Mouse (Mus musculus): ENCODE measurements around the gene Grip1. TPM values are rescaled to one million over a fixed set of nuclear protein-coding genes. Genes with fewer than 3 reads are reported as not detected.
A peak's percentile ranks its signal among the peaks of the same experiment; 100 is the strongest.

The Grip1 gene
- polyA plus RNA-seq, 1 experiment from 2014 or later = 17.8 TPM

GRCm38 (mm10) chr10:120115249-120115648 is 661.6 kb downstream of the Grip1 start:
- 0 out of 2 replicates have a peak, but pooled peaks cover 3% of the 10 kb centered on the region for H3K4me1 ChIP-seq (ENCODE audit: control insufficient read depth, insufficient read depth, low read length)
- no peak overlapping the region for H3K27ac ChIP-seq (replicated peaks; ENCODE audit: low read depth, low read length)
- DNase-seq (no peak), ATAC-seq (ENCODE audit: low FRiP score, low TSS enrichment) (no peak)
- H3K4me2 ChIP-seq (ENCODE audit: low read length) = no peak overlapping the region
- no peaks in the 10 kb centered on the region for H3K27me3 ChIP-seq (ENCODE audit: control insufficient read depth, insufficient read depth, low read length)
- WGBS = 91% methylated on average over 1 of the region's 1 CpGs
- no peaks in the 10 kb centered on the region for H3K9me3 ChIP-seq (ENCODE audit: control insufficient read depth, low read length)
- no peaks in the 10 kb centered on the region for H3K36me3 ChIP-seq (ENCODE audit: control insufficient read depth, insufficient read depth, low read length)
- H3K4me3 ChIP-seq (replicated peaks; ENCODE audit: low read depth, low read length) = no peak overlapping the region
- no peak overlapping the region for H3K9ac ChIP-seq (replicated peaks; ENCODE audit: low read length)

- H3K27me3 ChIP-seq (ENCODE audit: control insufficient read depth, insufficient read depth, low read length) = no peaks in the 10 kb centered on the region
- ATAC-seq (ENCODE audit: low FRiP score, low TSS enrichment) = no peak
- H3K36me3 ChIP-seq (ENCODE audit: control insufficient read depth, insufficient read depth, low read length) = no peaks in the 10 kb centered on the region
- H3K9ac ChIP-seq (replicated peaks; ENCODE audit: low read length) = no peak overlapping the region
- WGBS = 87% methylated on average over 3 of the region's 3 CpGs
- no peak overlapping the region for H3K27ac ChIP-seq (replicated peaks; ENCODE audit: low read depth, low read length)
- no peak overlapping the region for H3K4me3 ChIP-seq (replicated peaks; ENCODE audit: low read depth, low read length)
- no peak for DNase-seq
- H3K9me3 ChIP-seq (ENCODE audit: control insufficient read depth, low read length) = no peaks in the 10 kb centered on the region
- H3K4me1 ChIP-seq (ENCODE audit: control insufficient read depth, insufficient read depth, low read length) = no peaks in the 10 kb centered on the region
- no peak overlapping the region for H3K4me2 ChIP-seq (ENCODE audit: low read length)
These were observed 670.1 kb downstream of the Grip1 start for GRCm38 (mm10) chr10:120123721-120124120.

DNA sequence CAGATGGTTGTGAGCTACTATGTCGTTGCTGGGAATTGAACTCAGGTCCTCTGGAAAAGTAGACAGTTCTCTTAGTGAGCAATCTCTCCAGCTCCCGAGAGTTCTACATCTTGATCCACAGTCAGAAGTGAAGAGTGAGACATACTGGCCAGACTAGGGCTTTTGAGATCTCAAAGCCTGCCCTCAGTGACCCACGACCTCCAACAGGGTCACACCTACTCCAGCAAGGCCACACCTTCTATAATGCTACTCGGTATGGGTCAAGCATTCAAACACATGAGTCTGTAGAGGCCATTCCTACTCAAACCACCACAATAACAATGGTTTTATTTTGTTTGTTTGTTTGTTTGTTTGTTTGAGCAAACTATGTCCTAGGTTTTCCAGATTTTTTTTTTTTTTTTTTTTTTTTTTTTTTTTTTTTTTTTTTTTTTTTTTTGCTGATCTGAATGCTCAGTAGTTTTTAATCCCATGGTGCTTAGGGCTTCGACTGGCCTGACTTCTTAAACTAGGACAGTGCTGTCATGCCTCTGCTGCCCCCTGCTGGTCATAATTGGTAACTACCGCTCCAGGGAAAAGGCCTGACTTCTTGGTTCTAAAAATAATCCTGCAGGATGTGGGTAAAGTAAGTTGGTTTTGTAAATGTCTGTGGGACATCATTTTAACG is 671.3 kb downstream of the Grip1 start:
- Histone ChIP-seq H3K9me3 (ENCODE audit: control insufficient read depth, low read length) (no peaks in the 10 kb centered on the region), H3K4me2 (ENCODE audit: low read length) (no peak overlapping the region), H3K36me3 (ENCODE audit: control insufficient read depth, insufficient read depth, low read length) (no peaks in the 10 kb centered on the region), H3K4me1 (ENCODE audit: control insufficient read depth, insufficient read depth, low read length) (no peaks in the 10 kb centered on the region), H3K4me3 (replicated peaks; ENCODE audit: low read depth, low read length) (no peak overlapping the region), H3K9ac (replicated peaks; ENCODE audit: low read length) (no peak overlapping the region), H3K27me3 (ENCODE audit: control insufficient read depth, insufficient read depth, low read length) (no peaks in the 10 kb centered on the region), H3K27ac (replicated peaks; ENCODE audit: low read depth, low read length) (no peak overlapping the region)
- WGBS = 48% methylated on average over 7 of the region's 7 CpGs
- peak; percentile 90 for DNase-seq
- no peak for ATAC-seq (ENCODE audit: low FRiP score, low TSS enrichment)

GRCm38 (mm10) chr10:120125465-120125857 is 671.8 kb downstream of the Grip1 start:
- DNase-seq (no peak), ATAC-seq (ENCODE audit: low FRiP score, low TSS enrichment) (no peak)
- Histone ChIP-seq H3K27ac (replicated peaks; ENCODE audit: low read depth, low read length) (no peak overlapping the region), H3K9me3 (ENCODE audit: control insufficient read depth, low read length) (no peaks in the 10 kb centered on the region), H3K4me3 (replicated peaks; ENCODE audit: low read depth, low read length) (no peak overlapping the region), H3K9ac (replicated peaks; ENCODE audit: low read length) (no peak overlapping the region), H3K4me1 (ENCODE audit: control insufficient read depth, insufficient read depth, low read length) (no peaks in the 10 kb centered on the region), H3K27me3 (ENCODE audit: control insufficient read depth, insufficient read depth, low read length) (no peaks in the 10 kb centered on the region), H3K4me2 (ENCODE audit: low read length) (no peak overlapping the region), H3K36me3 (ENCODE audit: control insufficient read depth, insufficient read depth, low read length) (no peaks in the 10 kb centered on the region)
- WGBS = 82% methylated on average over 10 of the region's 10 CpGs

DNA sequence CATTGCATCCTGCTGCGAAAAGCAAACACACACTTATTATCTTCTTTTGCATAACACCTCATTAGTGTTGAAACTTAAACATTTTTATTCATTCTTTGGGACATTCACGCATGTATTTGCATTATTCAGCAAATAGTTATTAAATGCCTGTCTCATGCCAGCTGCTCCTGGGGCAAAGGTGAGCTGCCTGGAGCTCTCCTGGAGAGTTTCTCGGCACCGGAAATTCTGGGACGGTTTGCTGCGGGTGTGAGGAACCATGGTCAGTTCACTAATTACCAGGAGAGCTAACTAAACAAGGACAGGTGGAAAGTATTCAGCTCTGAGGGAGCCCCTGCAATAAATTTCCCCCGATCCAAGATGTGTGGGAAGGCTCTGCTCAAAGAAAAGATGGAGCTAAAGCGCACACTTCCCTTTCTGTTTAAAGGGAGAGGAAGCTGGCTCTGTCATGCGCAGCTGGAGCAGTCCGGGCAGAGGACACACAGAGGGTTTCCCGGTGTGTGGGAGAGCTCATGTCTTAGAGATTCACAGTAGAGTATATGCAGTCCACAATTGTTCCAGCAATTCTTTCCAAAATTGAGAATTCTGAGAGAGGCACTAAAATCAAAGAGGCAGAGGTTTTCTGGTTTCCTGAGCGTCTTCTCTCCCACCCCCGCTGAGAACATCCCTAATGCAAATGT is 675.1 kb downstream of the Grip1 start:
- Histone ChIP-seq H3K27ac (replicated peaks; ENCODE audit: low read depth, low read length) (no peak overlapping the region), H3K4me2 (ENCODE audit: low read length) (no peak overlapping the region), H3K4me1 (ENCODE audit: control insufficient read depth, insufficient read depth, low read length) (no peaks in the 10 kb centered on the region), H3K9ac (replicated peaks; ENCODE audit: low read length) (no peak overlapping the region), H3K9me3 (ENCODE audit: control insufficient read depth, low read length) (no peaks in the 10 kb centered on the region), H3K4me3 (replicated peaks; ENCODE audit: low read depth, low read length) (no peak overlapping the region), H3K36me3 (ENCODE audit: control insufficient read depth, insufficient read depth, low read length) (no peaks in the 10 kb centered on the region), H3K27me3 (ENCODE audit: control insufficient read depth, insufficient read depth, low read length) (no peaks in the 10 kb centered on the region)
- no peak for ATAC-seq (ENCODE audit: low FRiP score, low TSS enrichment)
- peak; percentile 23 for DNase-seq
- 54% methylated on average over 13 of the region's 13 CpGs for WGBS

- no peaks in the 10 kb centered on the region for H3K9me3 ChIP-seq (ENCODE audit: control insufficient read depth, low read length)
- H3K27me3 ChIP-seq (ENCODE audit: control insufficient read depth, insufficient read depth, low read length) = no peaks in the 10 kb centered on the region
- no peak overlapping the region for H3K4me2 ChIP-seq (ENCODE audit: low read length)
- no peak overlapping the region for H3K27ac ChIP-seq (replicated peaks; ENCODE audit: low read depth, low read length)
- no peak overlapping the region for H3K9ac ChIP-seq (replicated peaks; ENCODE audit: low read length)
- no peaks in the 10 kb centered on the region for H3K36me3 ChIP-seq (ENCODE audit: control insufficient read depth, insufficient read depth, low read length)
- peak; percentile 79 for DNase-seq
- WGBS = 67% methylated on average over 16 of the region's 16 CpGs
- no peak overlapping the region for H3K4me3 ChIP-seq (replicated peaks; ENCODE audit: low read depth, low read length)
- H3K4me1 ChIP-seq (ENCODE audit: control insufficient read depth, insufficient read depth, low read length) = no peaks in the 10 kb centered on the region
- ATAC-seq (ENCODE audit: low FRiP score, low TSS enrichment) = no peak
These were observed 677.0 kb downstream of the Grip1 start for GRCm38 (mm10) chr10:120130621-120131020.

- ATAC-seq (ENCODE audit: low FRiP score, low TSS enrichment) (no peak), DNase-seq (no peak)
- 74% methylated on average over 11 of the region's 11 CpGs for WGBS
- Histone ChIP-seq H3K4me1 (ENCODE audit: control insufficient read depth, insufficient read depth, low read length) (no peaks in the 10 kb centered on the region), H3K4me3 (replicated peaks; ENCODE audit: low read depth, low read length) (no peak overlapping the region), H3K9ac (replicated peaks; ENCODE audit: low read length) (no peak overlapping the region), H3K9me3 (ENCODE audit: control insufficient read depth, low read length) (no peaks in the 10 kb centered on the region), H3K27ac (replicated peaks; ENCODE audit: low read depth, low read length) (no peak overlapping the region), H3K4me2 (ENCODE audit: low read length) (no peak overlapping the region), H3K27me3 (ENCODE audit: control insufficient read depth, insufficient read depth, low read length) (no peaks in the 10 kb centered on the region), H3K36me3 (ENCODE audit: control insufficient read depth, insufficient read depth, low read length) (no peaks in the 10 kb centered on the region)
These were observed 680.1 kb downstream of the Grip1 start for GRCm38 (mm10) chr10:120133697-120134096.

DNA sequence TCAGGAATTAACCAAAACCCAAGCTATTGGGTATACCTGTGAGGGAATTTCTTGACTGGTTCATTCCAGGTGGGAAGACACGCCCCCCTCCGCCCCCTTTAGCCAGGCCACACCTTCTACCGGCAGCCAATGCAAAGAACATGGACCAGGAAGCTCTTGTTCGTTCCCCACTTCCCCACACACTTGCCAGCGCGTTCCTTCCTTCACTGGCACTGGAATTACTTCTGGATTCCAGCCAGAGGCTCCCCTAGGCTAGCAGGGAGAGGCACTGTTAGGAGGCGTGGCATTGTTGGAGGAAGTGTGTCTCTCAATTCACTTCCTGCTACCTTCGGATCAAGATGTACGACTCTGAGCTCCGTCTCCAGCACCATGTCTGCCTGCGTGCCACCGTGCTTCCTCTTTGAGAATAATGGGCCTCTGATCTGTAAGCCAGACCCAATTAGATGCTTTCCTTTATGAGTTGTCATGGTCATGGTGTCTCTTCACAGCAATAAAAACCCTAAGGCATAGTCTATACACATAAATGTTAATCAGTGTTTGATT is 682.5 kb downstream of the Grip1 start:
- Histone ChIP-seq H3K27me3 (ENCODE audit: control insufficient read depth, insufficient read depth, low read length) (no peaks in the 10 kb centered on the region), H3K36me3 (ENCODE audit: control insufficient read depth, insufficient read depth, low read length) (no peaks in the 10 kb centered on the region), H3K27ac (replicated peaks; ENCODE audit: low read depth, low read length) (no peak overlapping the region), H3K4me3 (replicated peaks; ENCODE audit: low read depth, low read length) (no peak overlapping the region), H3K9ac (replicated peaks; ENCODE audit: low read length) (no peak overlapping the region), H3K4me1 (ENCODE audit: control insufficient read depth, insufficient read depth, low read length) (no peaks in the 10 kb centered on the region), H3K4me2 (ENCODE audit: low read length) (no peak overlapping the region), H3K9me3 (ENCODE audit: control insufficient read depth, low read length) (no peaks in the 10 kb centered on the region)
- no peak for ATAC-seq (ENCODE audit: low FRiP score, low TSS enrichment)
- WGBS = 92% methylated on average over 12 of the region's 12 CpGs
- no peak for DNase-seq
